Mouse (Mus musculus): Measurements from ENCODE around the gene Xlr5b. TPM values are rescaled to one million over a fixed set of nuclear protein-coding genes. Genes with fewer than 3 reads are reported as not detected.

Gene Xlr5b
- not detected in 2 replicates for polyA plus RNA-seq (2012; rRNA removed)

GRCm38 (mm10) chrX:73148496-73148895 is at the start of gene Xlr5b:
Xlr5b (plus strand) TSS chrX:73148796.

GRCm38 (mm10) chrX:73116747-73117146 is 31.8 kb upstream of the Xlr5b start, which contains the start of gene Gm14685:
Gm14685 (plus strand) TSS chrX:73117047.

GRCm38 (mm10) chrX:73149350-73149749 is 754 bp downstream of the Xlr5b start, which contains the start of gene DXBay18:
DXBay18 (minus strand) TSS chrX:73149450.

GRCm38 (mm10) chrX:73176889-73177288 is 28.3 kb downstream of the Xlr5b start, which contains the start of gene Spin2d:
Spin2d (minus strand) TSS chrX:73176989.

GRCm38 (mm10) chrX:73191934-73192333 is 43.3 kb downstream of the Xlr5b start, which contains the start of gene Xlr3b:
Xlr3b (plus strand) TSS chrX:73192207.

Other genes with a start within 250 kb of the Xlr5b start
- 38.0 and 42.2 TPM in 2 replicates for gene Cetn2, start 230.4 kb upstream of the Xlr5b start, polyA plus RNA-seq (2012; rRNA removed)
- 39.4 and 46.2 TPM in 2 replicates for gene Nsdhl, start 230.2 kb upstream of the Xlr5b start, polyA plus RNA-seq (2012; rRNA removed)
- 1.7 and 6.1 TPM in 2 replicates for gene Zfp185, start 161.5 kb upstream of the Xlr5b start, polyA plus RNA-seq (2012; rRNA removed)
- gene Pnma5, start 111.7 kb upstream of the Xlr5b start, polyA plus RNA-seq (2012; rRNA removed), result 0.05 and 0.14 TPM in 2 replicates
- gene Pnma3, start 84.0 kb upstream of the Xlr5b start, polyA plus RNA-seq (2012; rRNA removed), result 12.2 and 12.7 TPM in 2 replicates
- 0.81 and 0.97 TPM in 2 replicates for gene Xlr4a, start 66.3 kb upstream of the Xlr5b start, polyA plus RNA-seq (2012; rRNA removed)
- gene Xlr3a, start 51.7 kb upstream of the Xlr5b start, polyA plus RNA-seq (2012; rRNA removed), result 3.7 and 4.6 TPM in 2 replicates
- gene Gm14685, start 31.7 kb upstream of the Xlr5b start, polyA plus RNA-seq (2012; rRNA removed), result 0.65 and 0.87 TPM in 2 replicates
- 0.38 and 0.63 TPM in 2 replicates for gene DXBay18, start 654 bp downstream of the Xlr5b start, polyA plus RNA-seq (2012; rRNA removed)
- gene Spin2d, start 28.2 kb downstream of the Xlr5b start, polyA plus RNA-seq (2012; rRNA removed), result not detected in 2 replicates
- gene Xlr3b, start 43.4 kb downstream of the Xlr5b start, polyA plus RNA-seq (2012; rRNA removed), result 10.9 and 11.3 TPM in 2 replicates
- 0.57 and 0.91 TPM in 2 replicates for gene Xlr4b, start 65.5 kb downstream of the Xlr5b start, polyA plus RNA-seq (2012; rRNA removed)
- gene F8a, start 79.5 kb downstream of the Xlr5b start, polyA plus RNA-seq (2012; rRNA removed), result 13.4 and 14.4 TPM in 2 replicates
- gene Xlr4c, start 94.3 kb downstream of the Xlr5b start, polyA plus RNA-seq (2012; rRNA removed), result 0.29 and 0.49 TPM in 2 replicates
- 0.14 and 0.16 TPM in 2 replicates for gene Xlr3c, start 116.6 kb downstream of the Xlr5b start, polyA plus RNA-seq (2012; rRNA removed)
- gene Xlr5a, start 144.2 kb downstream of the Xlr5b start, polyA plus RNA-seq (2012; rRNA removed), result 0.05 TPM in 1 of 2 replicates, not detected in the other
- not detected in 2 replicates for gene Xlr5c, start 144.2 kb downstream of the Xlr5b start, polyA plus RNA-seq (2012; rRNA removed)
- gene Gm45015, start 188.0 kb downstream of the Xlr5b start, polyA plus RNA-seq (2012; rRNA removed), result not detected in 2 replicates
- gene Zfp275, start 193.8 kb downstream of the Xlr5b start, polyA plus RNA-seq (2012; rRNA removed), result 22.3 and 25.1 TPM in 2 replicates
- gene Gm18336, start 249.9 kb downstream of the Xlr5b start, polyA plus RNA-seq (2012; rRNA removed), result 0.28 and 0.38 TPM in 2 replicates

Data from central nervous system, embryonic 14 days (tissue).